Mouse (Mus musculus): Measurements from ENCODE around the gene Psg19.

DNA sequence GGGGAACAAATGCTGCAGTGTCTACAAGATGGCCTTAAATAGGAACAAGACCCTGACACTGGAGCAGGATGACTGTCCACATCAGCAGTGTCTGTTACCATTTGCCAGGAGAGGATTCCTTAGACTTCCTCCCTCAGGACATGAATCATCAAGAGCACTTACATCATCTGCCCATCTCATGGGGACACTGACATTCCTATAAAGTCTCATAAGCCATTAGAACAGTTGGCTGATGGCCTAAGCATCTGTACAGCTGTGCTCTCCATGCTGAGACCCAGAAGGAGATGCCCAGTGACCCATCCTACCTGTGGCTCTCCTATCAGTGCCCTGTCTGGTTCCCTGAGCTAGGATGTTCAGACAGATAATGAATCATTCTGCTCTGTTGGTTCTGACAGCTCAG, 5.2 kb upstream of the Psg19 start:
- no peak for TF ChIP-seq POLR2A (IDR thresholded peaks at IDR 0.05; ENCODE audit: low read depth, low read length)
- no peak for TF ChIP-seq CTCF (IDR thresholded peaks at IDR 0.05; ENCODE audit: extremely low read depth, insufficient read length, insufficient replicate concordance, low read depth, low read length)

Data from small intestine, adult 2 months (tissue).